Mouse (Mus musculus) neural tube, embryonic 15.5 days (tissue): ENCODE data around the gene Msl1. TPM values are rescaled to one million over a fixed set of nuclear protein-coding genes. Genes with fewer than 3 reads are reported as not detected.

Experiments
- ATAC-seq: fragments of 200-750 bp; cut with Nextera tagmentation; 2 replicates; pipeline ENCODE4 v1.8.0; 2017; ENCODE audit warnings: mild to moderate bottlenecking, moderate TSS enrichment, moderate library complexity; ENCODE audit not compliant: low FRiP score
- H3K27ac ChIP-seq: fragments of 300-500 bp; sonication (generic); replicated peaks from 2 replicates; pipeline ENCODE4 v1.5.1; 2015; ENCODE audit warnings: mild to moderate bottlenecking, inconsistent platforms
- H3K27me3 ChIP-seq: fragments of 300-500 bp; sonication (generic); replicated peaks from 2 replicates; pipeline ENCODE4 v1.6.1; 2015; ENCODE audit warnings: inconsistent platforms
- H3K36me3 ChIP-seq: fragments of 300-500 bp; sonication (generic); 2 replicates; pipeline ENCODE4 v1.6.1; 2015; ENCODE audit warnings: inconsistent platforms
- H3K4me1 ChIP-seq: fragments of 300-500 bp; sonication (generic); 2 replicates; pipeline ENCODE4 v1.6.1; 2015; ENCODE audit warnings: inconsistent platforms
- H3K4me2 ChIP-seq: fragments of 300-500 bp; sonication (generic); 2 replicates; pipeline ENCODE4 v1.6.1; 2015; ENCODE audit warnings: inconsistent platforms, mild to moderate bottlenecking, moderate library complexity
- H3K4me3 ChIP-seq: fragments of 300-500 bp; sonication (generic); replicated peaks from 2 replicates; pipeline ENCODE4 v1.5.1; 2015; ENCODE audit warnings: mild to moderate bottlenecking, inconsistent platforms
- H3K9ac ChIP-seq: fragments of 300-500 bp; sonication (generic); replicated peaks from 2 replicates; pipeline ENCODE4 v1.6.1; 2015; ENCODE audit warnings: mild to moderate bottlenecking, inconsistent platforms
- H3K9me3 ChIP-seq: fragments of 300-500 bp; sonication (generic); replicated peaks from 2 replicates; pipeline ENCODE4 v1.6.1; 2016; ENCODE audit warnings: inconsistent platforms
- WGBS: fragments of 180-500 bp; shearing (Covaris S2); methylation state at CpG from one replicate; pipeline ENCODE4 v1.1.7; 2015; ENCODE audit warnings: mixed read lengths; 5-methylcytosine and 5-hydroxymethylcytosine counted together
- polyA plus RNA-seq: library from polyadenylated mRNA; unstranded; fragments of >200 nt; fragmentation: Nextera tagmentation; extraction: Ambion mirVana; gene quantifications from 2 replicates; pipeline ENCODE4 v1.2.1, GENCODE M21; 2015

Gene Msl1
- polyA plus RNA-seq, 1 experiment from 2014 or later = 30.1 TPM

GRCm38 (mm10) chr11:98766346-98766745 lies 29.0 kb upstream of the Msl1 start:
- Histone ChIP-seq H3K4me2 (no peak overlapping the region), H3K27me3 (no peaks in the 10 kb centered on the region), H3K27ac (peak overlapping the region; percentile 60; the same call in 1 of the 2 replicates), H3K9ac (no peak overlapping the region; the same call in 1 of the 2 replicates), H3K36me3 (peaks cover 64% of the 10 kb centered on the region), H3K4me1 (peaks cover 41% of the 10 kb centered on the region), H3K9me3 (no peaks in the 10 kb centered on the region), H3K4me3 (no peak overlapping the region)
- WGBS = 19% methylated on average over 2 of the region's 2 CpGs
- ATAC-seq = no peak

- Histone ChIP-seq H3K4me1 (peaks cover 43% of the 10 kb centered on the region), H3K4me2 (0 out of 2 replicates have a peak overlapping the region, but pooled peaks have one; percentile 7), H3K27ac (peak overlapping the region; percentile 60; the same call in 1 of the 2 replicates), H3K27me3 (no peaks in the 10 kb centered on the region), H3K36me3 (peaks cover 61% of the 10 kb centered on the region), H3K9ac (no peak overlapping the region; the same call in 1 of the 2 replicates), H3K9me3 (no peaks in the 10 kb centered on the region), H3K4me3 (no peak overlapping the region)
- WGBS = 23% methylated on average over 5 of the region's 5 CpGs
- ATAC-seq = 0 out of 2 replicates have a peak, but pooled peaks have one; percentile 6
These were observed 28.5 kb upstream of the Msl1 start for GRCm38 (mm10) chr11:98766816-98767215.

- Histone ChIP-seq H3K9ac (no peak overlapping the region), H3K4me2 (0 out of 2 replicates have a peak overlapping the region, but pooled peaks have one; percentile 7), H3K27ac (peak overlapping the region; percentile 82; the same call in 1 of the 2 replicates), H3K27me3 (no peaks in the 10 kb centered on the region), H3K36me3 (peaks cover 56% of the 10 kb centered on the region), H3K9me3 (no peaks in the 10 kb centered on the region), H3K4me1 (peaks cover 48% of the 10 kb centered on the region), H3K4me3 (no peak overlapping the region)
- WGBS = 16% methylated on average over 9 of the region's 9 CpGs
- no peak for ATAC-seq
These were observed 28.0 kb upstream of the Msl1 start for GRCm38 (mm10) chr11:98767276-98767675.

DNA sequence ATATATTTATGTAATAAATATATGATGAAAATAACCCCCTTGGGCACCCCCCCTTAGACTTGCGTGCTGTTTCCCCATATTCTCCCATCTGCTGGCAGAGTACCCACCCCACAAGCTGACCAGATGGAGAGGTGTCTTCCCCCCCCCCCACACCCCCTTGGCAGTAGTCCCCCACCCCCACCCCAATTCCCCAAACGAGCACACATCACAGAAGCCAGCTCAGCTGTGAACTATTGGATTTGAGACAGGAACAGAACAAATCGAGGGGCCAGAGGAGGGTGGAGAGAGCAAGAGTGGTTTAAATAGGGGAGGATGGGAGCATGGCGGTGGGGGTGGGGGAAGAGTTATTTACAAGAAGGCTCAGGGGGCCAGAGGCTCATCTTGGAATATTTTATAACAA lies 27.6 kb upstream of the Msl1 start:
- Histone ChIP-seq H3K4me2 (peak overlapping the region; percentile 41), H3K27ac (peak overlapping the region; percentile 82), H3K36me3 (peaks cover 53% of the 10 kb centered on the region), H3K4me3 (peak overlapping the region; percentile 9; the same call in 1 of the 2 replicates), H3K4me1 (peaks cover 52% of the 10 kb centered on the region), H3K9me3 (no peaks in the 10 kb centered on the region), H3K27me3 (no peaks in the 10 kb centered on the region), H3K9ac (no peak overlapping the region)
- no peak for ATAC-seq
- 11% methylated on average over 4 of the region's 4 CpGs for WGBS

DNA sequence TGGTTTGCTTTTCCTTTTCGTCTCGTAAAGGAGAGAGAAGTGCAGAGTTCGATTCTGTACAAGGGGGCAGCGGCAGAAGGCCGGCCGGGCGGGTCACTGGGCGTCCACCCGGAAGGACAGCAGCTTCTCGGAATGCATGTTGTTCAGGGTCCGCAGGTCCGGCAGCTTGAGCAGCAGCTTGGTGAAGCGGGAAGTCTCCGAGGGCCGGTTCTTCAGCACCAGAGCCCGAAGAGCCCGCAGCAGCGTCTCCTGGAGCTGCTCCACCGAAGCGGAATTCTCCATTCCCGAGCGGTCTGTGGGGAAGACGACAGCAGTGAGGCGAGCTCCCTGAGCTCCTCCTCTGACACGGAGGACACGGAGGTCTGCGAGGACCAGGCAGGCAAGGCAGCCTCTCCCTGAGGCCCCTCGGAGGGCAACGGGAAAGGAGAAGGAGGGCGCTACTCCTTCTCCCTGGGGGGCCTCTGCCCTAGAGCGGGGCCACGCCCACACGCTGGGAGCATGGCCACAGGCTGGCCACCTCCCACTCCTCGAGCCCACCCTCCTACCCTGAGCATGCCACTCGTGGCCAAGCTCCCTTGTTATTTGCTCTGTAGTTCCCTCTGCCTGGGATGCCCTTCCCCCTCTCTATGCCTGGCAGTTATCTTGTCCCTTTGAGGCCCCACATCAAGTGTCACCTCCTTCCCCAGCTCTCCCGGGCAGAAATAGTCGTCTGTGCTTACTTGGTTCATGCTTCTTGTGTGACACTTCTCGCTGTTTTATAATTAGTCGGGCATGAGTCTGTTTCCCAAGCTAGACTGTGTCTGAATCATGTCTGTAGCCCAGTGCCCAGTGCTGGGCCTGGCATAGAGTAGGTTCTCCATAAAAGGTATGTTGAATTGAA lies 26.9 kb upstream of the Msl1 start:
- H3K27me3 ChIP-seq = no peaks in the 10 kb centered on the region
- H3K36me3 ChIP-seq = peaks cover 47% of the 10 kb centered on the region
- H3K4me1 ChIP-seq = peaks cover 59% of the 10 kb centered on the region
- no peak for ATAC-seq
- peak overlapping the region; percentile 82 for H3K27ac ChIP-seq
- peak overlapping the region; percentile 41 for H3K4me2 ChIP-seq
- H3K9me3 ChIP-seq = no peaks in the 10 kb centered on the region
- H3K4me3 ChIP-seq = peak overlapping the region; percentile 9; the same call in 1 of the 2 replicates
- H3K9ac ChIP-seq = no peak overlapping the region; the same call in 1 of the 2 replicates
- WGBS = 23% methylated on average over 39 of the region's 39 CpGs

- H3K4me1 ChIP-seq = peaks cover 68% of the 10 kb centered on the region
- no peak for ATAC-seq
- H3K4me3 ChIP-seq = no peak overlapping the region
- peak overlapping the region; percentile 82 for H3K27ac ChIP-seq
- no peak overlapping the region for H3K9ac ChIP-seq
- 90% methylated on average over 25 of the region's 25 CpGs for WGBS
- H3K36me3 ChIP-seq = peaks cover 38% of the 10 kb centered on the region
- no peaks in the 10 kb centered on the region for H3K9me3 ChIP-seq
- no peak overlapping the region for H3K4me2 ChIP-seq
- no peaks in the 10 kb centered on the region for H3K27me3 ChIP-seq
These were observed 26.0 kb upstream of the Msl1 start for GRCm38 (mm10) chr11:98769007-98769954.

DNA sequence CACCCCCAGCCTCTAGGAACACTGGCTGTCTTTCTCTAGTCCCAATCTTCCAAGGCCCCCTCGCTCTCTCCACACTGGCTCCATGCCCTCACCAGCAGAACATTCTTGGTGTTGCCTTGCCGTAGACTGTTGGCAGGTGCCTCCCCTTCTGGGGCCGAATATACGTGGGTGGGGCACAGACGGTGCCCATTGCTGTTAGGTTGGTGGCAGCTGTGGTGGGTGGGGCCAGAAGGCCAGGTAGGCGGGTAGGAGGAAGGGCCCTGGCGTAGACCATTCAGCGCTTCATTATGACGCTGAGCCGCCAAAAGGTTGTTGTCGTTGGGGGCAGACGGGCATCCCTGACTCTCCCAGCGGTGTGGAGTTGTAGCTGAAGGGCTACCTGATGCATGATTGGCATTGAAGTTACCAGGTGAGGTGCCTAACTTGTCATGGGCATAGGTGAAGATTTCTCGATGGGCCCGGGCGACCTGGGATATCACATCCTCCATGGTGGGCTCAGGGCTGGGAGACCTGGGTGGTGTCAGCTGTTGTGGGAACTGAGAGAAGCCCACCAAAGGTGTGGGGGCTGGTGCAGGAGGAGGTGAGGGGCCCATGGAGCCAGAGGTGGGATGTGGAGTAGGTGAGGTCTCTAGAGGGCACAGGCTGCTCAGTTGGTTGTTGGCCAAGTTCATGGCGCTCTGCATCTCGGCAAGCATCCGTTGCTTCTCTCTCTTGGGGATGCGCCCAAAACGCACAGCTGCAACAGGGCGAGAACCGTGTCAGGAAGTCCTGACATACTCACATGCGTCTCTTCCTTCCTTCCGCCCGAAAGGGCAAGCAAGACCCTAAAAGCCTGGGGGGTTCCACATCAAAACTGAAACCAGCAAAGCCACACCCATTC lies 25.0 kb upstream of the Msl1 start:
- Histone ChIP-seq H3K36me3 (peaks cover 29% of the 10 kb centered on the region), H3K27ac (no peak overlapping the region), H3K27me3 (no peaks in the 10 kb centered on the region), H3K9ac (no peak overlapping the region), H3K4me2 (no peak overlapping the region), H3K4me1 (peaks cover 74% of the 10 kb centered on the region), H3K9me3 (no peaks in the 10 kb centered on the region), H3K4me3 (no peak overlapping the region)
- ATAC-seq = no peak
- WGBS = 92% methylated on average over 26 of the region's 26 CpGs

DNA sequence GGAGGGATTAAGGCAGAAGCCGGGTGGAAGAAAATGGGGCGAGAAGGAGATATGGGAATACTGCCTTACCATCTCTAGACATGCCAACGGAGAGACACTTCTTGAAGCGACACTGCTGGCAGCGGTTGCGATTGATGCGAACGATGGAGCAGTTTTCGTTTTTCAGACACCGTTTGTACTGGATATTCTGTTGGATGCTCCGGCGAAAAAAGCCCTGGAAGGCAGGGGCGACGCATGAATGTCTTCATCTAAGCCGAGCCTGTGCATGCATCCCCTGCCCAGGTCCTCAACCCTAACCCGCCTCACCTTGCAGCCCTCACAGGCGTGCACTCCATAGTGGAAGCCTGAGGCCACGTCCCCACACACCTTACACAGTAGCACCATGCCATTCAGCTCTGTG lies 24.2 kb upstream of the Msl1 start:
- ATAC-seq = no peak
- H3K9ac ChIP-seq = no peak overlapping the region
- H3K4me2 ChIP-seq = no peak overlapping the region
- no peak overlapping the region for H3K27ac ChIP-seq
- H3K4me1 ChIP-seq = peaks cover 74% of the 10 kb centered on the region
- no peak overlapping the region for H3K4me3 ChIP-seq
- H3K27me3 ChIP-seq = no peaks in the 10 kb centered on the region
- peaks cover 29% of the 10 kb centered on the region for H3K36me3 ChIP-seq
- H3K9me3 ChIP-seq = no peaks in the 10 kb centered on the region
- WGBS = 95% methylated on average over 18 of the region's 18 CpGs

DNA sequence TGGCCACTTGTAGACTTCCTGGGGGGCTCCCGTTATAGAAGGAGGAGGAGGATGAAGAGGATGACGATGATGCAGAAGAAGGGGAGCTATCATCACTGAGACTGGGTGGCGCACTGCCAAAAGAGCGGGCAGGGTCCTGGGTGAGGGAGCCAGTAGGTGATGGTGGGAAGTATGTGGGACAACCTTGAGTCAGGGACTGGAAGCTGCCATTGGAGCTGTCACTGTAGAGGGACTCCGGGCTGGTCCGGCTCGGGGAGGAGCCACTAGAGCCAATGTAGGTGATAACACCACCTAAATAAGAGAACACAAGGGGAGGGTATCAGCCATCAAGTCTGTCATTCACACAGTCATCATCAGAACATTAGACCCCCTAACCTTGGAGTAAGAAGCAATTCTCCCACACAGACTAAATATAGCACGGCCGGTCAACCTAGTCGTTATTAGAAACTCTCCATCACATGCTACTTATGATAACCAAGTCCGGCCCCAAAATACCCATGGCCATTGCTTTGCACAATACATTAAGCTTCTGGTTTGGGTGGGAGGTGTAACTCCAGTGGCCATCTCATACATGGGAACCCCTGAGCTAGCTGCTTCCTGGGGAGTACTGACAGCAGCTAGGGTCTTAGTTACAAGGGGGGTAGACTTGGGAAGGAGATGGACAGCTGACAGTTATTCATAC lies 23.3 kb upstream of the Msl1 start:
- H3K9ac ChIP-seq = no peak overlapping the region
- 91% methylated on average over 11 of the region's 11 CpGs for WGBS
- H3K27ac ChIP-seq = no peak overlapping the region
- no peaks in the 10 kb centered on the region for H3K27me3 ChIP-seq
- peaks cover 29% of the 10 kb centered on the region for H3K36me3 ChIP-seq
- no peak overlapping the region for H3K4me2 ChIP-seq
- no peak for ATAC-seq
- no peaks in the 10 kb centered on the region for H3K9me3 ChIP-seq
- H3K4me3 ChIP-seq = no peak overlapping the region
- peaks cover 74% of the 10 kb centered on the region for H3K4me1 ChIP-seq

DNA sequence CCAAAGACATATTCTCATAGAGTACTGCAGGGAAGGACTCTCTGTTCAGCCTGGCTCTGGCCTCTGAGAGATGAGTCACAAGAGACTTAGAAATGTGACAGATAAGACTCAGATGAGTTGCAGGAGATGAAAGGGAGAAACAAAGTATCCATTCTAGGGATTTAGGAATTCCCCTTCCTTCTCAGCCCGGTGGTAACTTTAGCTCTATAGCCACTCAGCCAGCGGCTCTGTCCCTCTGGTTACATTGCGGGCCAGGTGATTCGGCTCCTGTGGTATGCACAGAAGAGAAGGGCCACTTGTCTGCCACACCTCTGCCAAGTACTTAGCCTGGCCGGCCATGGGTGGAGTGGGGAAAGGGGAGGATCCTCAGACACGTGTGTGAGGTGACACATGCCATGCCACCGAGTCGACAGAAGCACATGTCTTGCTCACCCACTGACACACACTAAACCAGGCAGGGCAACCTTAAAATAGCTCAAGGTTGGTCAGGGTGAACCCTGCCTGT lies 22.6 kb upstream of the Msl1 start:
- peak overlapping the region; percentile 96 for H3K4me2 ChIP-seq
- H3K4me1 ChIP-seq = peaks cover 71% of the 10 kb centered on the region
- no peaks in the 10 kb centered on the region for H3K9me3 ChIP-seq
- no peak overlapping the region for H3K27ac ChIP-seq
- 76% methylated on average over 8 of the region's 8 CpGs for WGBS
- ATAC-seq = no peak
- no peak overlapping the region for H3K4me3 ChIP-seq
- no peaks in the 10 kb centered on the region for H3K27me3 ChIP-seq
- H3K36me3 ChIP-seq = peaks cover 29% of the 10 kb centered on the region
- no peak overlapping the region for H3K9ac ChIP-seq
